Mouse (Mus musculus): ENCODE measurements at regions not wholly inside any gene's neighbourhood (a gene's known extent, or its start where the extent isn't known, plus 50 kb on each side); places are given as distances from the start of the nearest gene placed in this dataset.

DNA sequence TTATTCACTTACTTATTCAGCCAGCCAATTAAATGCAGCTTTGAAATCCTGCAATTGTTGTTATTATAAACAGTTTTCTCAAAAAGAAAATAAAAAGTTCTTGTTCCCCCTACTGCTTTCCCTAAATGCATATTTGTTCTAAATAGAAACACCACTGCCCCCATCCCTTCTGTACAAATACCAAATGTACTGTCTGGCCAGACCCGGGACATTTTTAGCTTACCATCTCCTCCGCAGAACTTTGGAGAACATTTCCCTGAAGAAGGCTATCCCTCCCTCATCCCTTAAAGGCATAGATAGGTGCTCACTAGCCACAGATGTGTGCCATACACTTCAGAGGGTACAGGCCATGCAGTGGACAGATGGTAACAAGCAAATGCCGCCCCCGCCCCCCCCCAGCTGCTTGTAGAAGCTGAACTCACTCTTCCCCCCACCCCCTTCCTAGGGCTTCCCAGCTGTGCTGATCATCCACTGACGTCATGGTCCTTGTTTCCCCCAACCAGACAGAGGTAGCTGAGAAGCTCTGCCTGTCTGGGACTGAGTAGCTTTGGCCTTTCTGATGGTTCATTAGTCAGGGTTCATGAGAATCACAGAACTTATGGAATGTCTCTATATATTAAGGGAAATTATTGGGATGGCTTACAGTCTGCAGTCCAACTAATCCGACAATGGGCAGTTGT lies 98.9 kb upstream of the Rbpj start:
- 84% methylated on average over 6 of the region's 6 CpGs for WGBS
- Histone ChIP-seq H3K4me3 (no peak overlapping the region), H3K27ac (no peak overlapping the region), H3K36me3 (no peaks in the 10 kb centered on the region), H3K27me3 (ENCODE audit: low read depth, poor library complexity, severe bottlenecking) (no peaks in the 10 kb centered on the region), H3K4me1 (peaks cover 16% of the 10 kb centered on the region), H3K9me3 (replicated peaks) (no peaks in the 10 kb centered on the region)
- DNase-seq (ENCODE audit: low spot score), result no peak

DNA sequence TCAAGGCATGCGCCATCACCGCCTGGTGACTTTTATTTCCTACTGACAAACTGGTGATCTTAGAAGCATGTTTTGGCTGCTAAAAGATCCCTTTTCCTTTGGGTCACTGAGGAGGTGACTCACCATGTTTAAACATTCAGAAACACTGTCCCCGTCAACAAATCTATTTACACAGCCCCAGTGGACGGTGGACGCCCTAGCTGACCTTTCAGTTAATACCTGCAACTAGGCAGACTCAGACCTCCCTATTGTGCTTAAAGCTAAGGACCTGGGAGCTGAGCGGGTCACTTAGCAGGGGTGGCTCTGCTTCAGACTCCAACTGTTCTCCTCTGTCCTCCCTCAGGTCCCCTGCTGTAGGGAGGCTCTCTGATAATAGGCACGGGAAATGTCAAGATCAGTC lies 95.7 kb upstream of the Rbpj start:
- Histone ChIP-seq H3K36me3 (no peaks in the 10 kb centered on the region), H3K27me3 (ENCODE audit: low read depth, poor library complexity, severe bottlenecking) (no peaks in the 10 kb centered on the region; the same call in 1 of the 2 replicates), H3K4me3 (no peak overlapping the region), H3K4me1 (peaks cover 21% of the 10 kb centered on the region), H3K27ac (no peak overlapping the region), H3K9me3 (replicated peaks) (no peaks in the 10 kb centered on the region)
- 90% methylated on average over 7 of the region's 7 CpGs for WGBS
- no peak for DNase-seq (ENCODE audit: low spot score)

DNA sequence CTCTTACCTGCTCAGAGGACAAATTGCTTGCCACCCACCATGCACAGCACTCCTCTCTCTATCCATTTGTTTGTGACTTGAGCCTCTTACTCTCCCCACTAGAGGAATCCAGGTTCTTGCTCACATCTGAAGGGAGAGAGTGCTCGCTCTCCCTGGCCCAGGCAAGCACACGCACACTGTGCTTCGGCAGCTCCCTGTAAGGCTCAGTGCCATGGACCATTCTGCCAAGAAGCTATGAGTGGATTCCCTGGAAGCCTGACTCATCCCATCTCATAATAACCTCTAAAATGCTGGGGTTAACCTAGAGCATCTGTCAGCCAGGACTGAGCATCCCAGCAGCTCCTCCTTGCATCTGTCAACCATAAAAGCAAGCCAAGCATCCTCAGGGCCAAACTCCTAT lies 94.3 kb upstream of the Rbpj start:
- Histone ChIP-seq H3K9me3 (replicated peaks) (no peaks in the 10 kb centered on the region), H3K36me3 (no peaks in the 10 kb centered on the region), H3K27me3 (ENCODE audit: low read depth, poor library complexity, severe bottlenecking) (no peaks in the 10 kb centered on the region; the same call in 1 of the 2 replicates), H3K4me1 (peaks cover 26% of the 10 kb centered on the region), H3K4me3 (no peak overlapping the region), H3K27ac (no peak overlapping the region)
- no peak for DNase-seq (ENCODE audit: low spot score)
- 93% methylated on average over 3 of the region's 3 CpGs for WGBS

DNA sequence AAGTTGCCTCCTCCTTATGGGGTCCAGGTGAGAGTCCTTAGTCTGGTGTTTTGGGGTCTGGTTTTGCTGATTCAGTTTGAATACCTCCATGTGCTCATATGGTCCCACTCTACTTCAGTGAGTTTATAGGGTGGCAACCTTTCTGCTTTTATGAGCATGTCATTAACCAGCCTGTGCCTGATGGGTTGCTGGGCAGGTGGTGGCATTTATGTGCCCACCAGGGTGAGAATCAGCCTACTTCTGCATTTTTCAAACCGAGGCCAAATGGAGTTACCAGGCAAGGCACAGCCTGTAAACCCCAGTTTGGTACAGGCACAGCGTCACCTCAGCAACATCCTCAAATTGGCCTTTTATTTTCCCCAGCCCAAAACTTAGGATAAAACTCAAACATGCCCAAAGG lies 92.6 kb upstream of the Rbpj start:
- H3K27ac ChIP-seq, result no peak overlapping the region
- no peak overlapping the region for H3K4me3 ChIP-seq
- DNase-seq (ENCODE audit: low spot score), result no peak

DNA sequence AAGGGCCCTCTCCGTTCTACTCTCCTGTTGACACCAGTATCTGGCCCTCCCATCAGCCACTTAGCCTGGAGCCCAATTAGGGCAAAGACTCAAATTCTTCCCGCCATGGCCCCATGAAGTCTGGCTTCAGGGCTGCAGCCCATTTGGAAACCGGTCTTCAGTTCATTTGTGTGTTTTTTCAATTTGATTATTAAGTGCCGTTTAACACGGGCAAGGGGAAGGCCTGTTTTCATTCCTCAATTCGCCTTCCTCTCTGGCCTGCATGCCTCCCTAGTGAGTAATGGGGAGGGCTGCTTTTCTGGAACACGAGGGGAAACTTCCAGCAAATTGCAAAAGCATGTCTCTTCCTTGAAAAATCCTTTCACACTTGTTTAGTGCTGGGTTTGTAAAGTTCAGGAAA lies 89.1 kb upstream of the Rbpj start:
- no peaks in the 10 kb centered on the region for H3K9me3 ChIP-seq (replicated peaks)
- DNase-seq (ENCODE audit: low spot score), result no peak
- peak overlapping the region; percentile 56; the same call in 1 of the 2 replicates for H3K27ac ChIP-seq
- 21% methylated on average over 7 of the region's 7 CpGs for WGBS
- H3K27me3 ChIP-seq (ENCODE audit: low read depth, poor library complexity, severe bottlenecking), result peaks cover 22% of the 10 kb centered on the region; the same call in 1 of the 2 replicates
- no peaks in the 10 kb centered on the region for H3K36me3 ChIP-seq
- no peak overlapping the region for H3K4me3 ChIP-seq
- peaks cover 59% of the 10 kb centered on the region for H3K4me1 ChIP-seq

More for the DNA sequence above, 92.6 kb upstream of the Rbpj start:
- Histone ChIP-seq H3K27me3 (ENCODE audit: low read depth, poor library complexity, severe bottlenecking) (peaks cover 3% of the 10 kb centered on the region; the same call in 1 of the 2 replicates), H3K4me1 (peaks cover 33% of the 10 kb centered on the region), H3K36me3 (no peaks in the 10 kb centered on the region), H3K9me3 (replicated peaks) (no peaks in the 10 kb centered on the region)
- 70% methylated on average over 2 of the region's 2 CpGs for WGBS

DNA sequence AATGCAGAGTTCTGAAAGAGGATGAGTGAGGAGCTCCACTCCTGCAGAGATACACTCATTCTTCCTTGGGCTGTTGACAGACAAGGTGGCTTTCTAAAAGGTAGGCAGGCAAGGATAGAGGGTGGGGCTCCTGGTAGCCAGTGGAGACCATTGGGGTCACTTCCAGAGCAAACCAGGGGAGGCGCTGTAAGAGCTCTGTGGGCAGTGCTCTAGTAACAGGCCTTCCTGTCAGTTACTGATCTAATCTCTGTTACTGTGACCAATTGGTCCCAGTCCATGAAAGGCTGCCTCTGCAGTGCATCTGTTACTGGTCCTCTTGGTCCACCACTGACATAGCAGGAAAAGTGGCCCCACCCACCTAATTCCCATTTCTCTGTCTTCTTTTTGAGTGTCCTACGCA lies 88.3 kb upstream of the Rbpj start:
- peaks cover 28% of the 10 kb centered on the region; the same call in 1 of the 2 replicates for H3K27me3 ChIP-seq (ENCODE audit: low read depth, poor library complexity, severe bottlenecking)
- no peaks in the 10 kb centered on the region for H3K36me3 ChIP-seq
- H3K27ac ChIP-seq, result peak overlapping the region; percentile 56; the same call in 1 of the 2 replicates
- 79% methylated on average over 2 of the region's 2 CpGs for WGBS
- H3K4me1 ChIP-seq, result peaks cover 59% of the 10 kb centered on the region
- H3K4me3 ChIP-seq, result no peak overlapping the region
- DNase-seq (ENCODE audit: low spot score), result no peak
- no peaks in the 10 kb centered on the region for H3K9me3 ChIP-seq (replicated peaks)

DNA sequence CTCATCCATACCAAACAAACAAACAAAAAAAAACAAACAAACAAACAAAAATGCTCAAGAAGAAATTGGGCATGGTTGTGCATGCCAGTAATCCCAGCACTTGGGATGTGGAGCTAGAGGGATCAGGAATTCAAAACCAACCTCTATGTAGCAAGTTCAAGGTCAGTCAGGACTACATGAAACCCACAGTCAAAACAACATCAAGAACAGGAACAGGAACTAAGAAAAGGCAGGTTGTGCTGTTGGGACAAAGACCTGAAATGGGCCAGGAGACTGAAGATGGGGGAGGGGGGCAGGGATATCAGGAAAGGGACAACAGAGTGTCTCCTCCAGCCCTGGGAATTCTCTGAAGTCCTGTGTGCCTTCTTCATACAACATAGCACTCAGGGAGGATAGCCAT lies 87.8 kb upstream of the Rbpj start:
- no peaks in the 10 kb centered on the region for H3K9me3 ChIP-seq (replicated peaks)
- peaks cover 59% of the 10 kb centered on the region for H3K4me1 ChIP-seq
- no peak overlapping the region for H3K4me3 ChIP-seq
- H3K27me3 ChIP-seq (ENCODE audit: low read depth, poor library complexity, severe bottlenecking), result peaks cover 28% of the 10 kb centered on the region; the same call in 1 of the 2 replicates
- no peak overlapping the region for H3K27ac ChIP-seq
- H3K36me3 ChIP-seq, result no peaks in the 10 kb centered on the region
- DNase-seq (ENCODE audit: low spot score), result no peak

DNA sequence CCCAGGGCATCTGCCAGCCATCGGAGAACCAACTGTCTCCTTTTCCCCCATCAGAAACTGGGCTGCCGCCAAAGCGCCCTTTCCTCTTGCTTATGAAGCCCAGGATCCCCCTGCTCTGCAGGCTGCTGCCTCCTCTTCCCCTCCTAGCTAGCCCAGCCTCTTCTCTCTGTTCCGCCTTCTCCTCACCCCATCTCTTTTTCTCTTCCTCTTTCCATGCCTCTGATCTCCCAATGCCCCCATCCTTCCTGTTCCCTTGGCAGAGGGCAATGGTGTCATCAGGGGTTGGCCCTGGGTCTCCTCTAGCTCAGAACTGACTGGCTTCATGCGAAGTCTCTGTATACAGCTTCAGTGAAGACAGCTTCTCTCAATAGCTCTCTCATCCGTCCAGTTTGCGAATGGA lies 87.4 kb upstream of the Rbpj start:
- WGBS, result 94% methylated on average over 7 of the region's 7 CpGs
- Histone ChIP-seq H3K4me1 (peaks cover 55% of the 10 kb centered on the region), H3K27me3 (ENCODE audit: low read depth, poor library complexity, severe bottlenecking) (peaks cover 28% of the 10 kb centered on the region; the same call in 1 of the 2 replicates), H3K9me3 (replicated peaks) (no peaks in the 10 kb centered on the region), H3K36me3 (no peaks in the 10 kb centered on the region), H3K27ac (no peak overlapping the region), H3K4me3 (no peak overlapping the region)
- no peak for DNase-seq (ENCODE audit: low spot score)

DNA sequence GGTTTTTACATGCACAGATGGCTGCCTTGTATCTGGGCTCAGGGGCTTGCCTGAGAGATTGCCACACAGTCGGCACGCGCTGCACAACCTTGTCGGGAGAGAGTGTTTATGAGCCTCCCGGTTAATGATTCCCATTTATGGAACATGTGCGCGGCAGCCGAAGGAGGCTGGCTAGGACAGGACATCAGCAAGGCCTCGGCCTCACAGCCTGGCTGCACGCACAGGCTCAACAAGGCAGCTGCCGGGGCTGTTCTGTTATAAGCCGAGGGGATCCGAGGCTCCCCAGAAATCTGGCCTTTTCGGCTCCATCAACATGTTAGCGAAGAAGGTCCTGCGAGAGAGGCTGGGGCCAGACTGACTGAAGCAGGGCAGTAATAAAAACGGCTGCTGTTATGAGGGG lies 86.3 kb upstream of the Rbpj start:
- peak; percentile 79 for DNase-seq (ENCODE audit: low spot score)
- Histone ChIP-seq H3K36me3 (no peaks in the 10 kb centered on the region), H3K4me1 (peaks cover 54% of the 10 kb centered on the region), H3K27me3 (ENCODE audit: low read depth, poor library complexity, severe bottlenecking) (peaks cover 28% of the 10 kb centered on the region; the same call in 1 of the 2 replicates), H3K4me3 (no peak overlapping the region), H3K9me3 (replicated peaks) (no peaks in the 10 kb centered on the region), H3K27ac (peak overlapping the region; percentile 71)
- WGBS, result 36% methylated on average over 17 of the region's 17 CpGs

DNA sequence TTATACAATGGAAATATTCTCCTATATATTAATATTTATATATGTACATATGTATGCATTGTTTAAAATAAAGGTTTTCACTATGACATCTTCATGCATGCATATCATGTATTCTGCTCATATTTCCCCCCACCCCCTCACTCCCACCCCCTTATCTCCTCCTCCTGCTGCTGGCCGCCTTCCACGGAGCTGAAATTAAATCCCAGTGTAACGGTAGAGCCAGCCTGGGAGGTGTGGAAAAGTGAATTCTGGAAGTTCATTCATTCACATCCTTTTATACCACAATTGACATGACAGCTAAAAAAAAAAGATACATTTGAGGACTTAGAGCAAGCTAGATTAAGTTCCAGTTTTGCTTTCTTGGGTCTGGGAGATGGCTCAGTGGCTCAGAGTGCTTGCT lies 85.7 kb upstream of the Rbpj start:
- Histone ChIP-seq H3K36me3 (no peaks in the 10 kb centered on the region), H3K9me3 (replicated peaks) (no peaks in the 10 kb centered on the region), H3K27me3 (ENCODE audit: low read depth, poor library complexity, severe bottlenecking) (peaks cover 28% of the 10 kb centered on the region; the same call in 1 of the 2 replicates), H3K4me3 (no peak overlapping the region), H3K4me1 (peaks cover 50% of the 10 kb centered on the region), H3K27ac (peak overlapping the region; percentile 71; the same call in 1 of the 2 replicates)
- 57% methylated on average over 3 of the region's 3 CpGs for WGBS
- no peak for DNase-seq (ENCODE audit: low spot score)

DNA sequence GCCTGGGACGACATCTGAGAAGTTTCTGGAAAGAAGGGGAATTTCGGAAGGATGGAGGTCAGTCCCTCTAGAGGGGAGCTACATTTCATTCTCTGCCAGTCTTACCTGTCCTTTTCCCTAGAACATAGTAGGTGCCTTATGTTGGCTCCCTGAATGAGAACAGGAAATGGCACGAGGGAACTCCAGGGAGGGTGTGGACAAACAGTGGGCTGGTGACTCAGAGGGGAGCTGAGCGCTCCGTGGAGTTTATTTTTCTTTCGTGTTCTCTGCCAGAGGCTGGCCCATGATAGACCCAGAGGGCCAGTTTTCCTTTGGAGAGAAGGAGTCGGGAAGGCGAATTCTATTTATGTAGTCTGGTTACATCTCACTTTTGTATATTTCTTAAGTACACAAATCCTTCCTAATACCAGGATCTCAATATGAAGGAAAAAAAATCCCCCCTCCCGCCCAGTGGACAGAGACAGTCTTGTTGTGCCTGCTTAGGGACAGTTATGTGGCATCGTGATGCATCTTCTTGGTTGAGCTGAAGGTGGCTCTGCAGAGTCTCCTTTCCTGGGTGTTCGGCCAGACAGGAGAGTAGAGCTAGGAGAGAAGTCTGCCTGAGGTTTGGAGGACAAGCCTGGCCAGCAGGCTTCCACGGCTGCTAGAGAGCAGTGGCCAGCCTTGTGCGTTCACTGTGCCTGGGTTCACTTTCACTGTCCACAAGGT lies 84.3 kb upstream of the Rbpj start:
- Histone ChIP-seq H3K4me1 (peaks cover 41% of the 10 kb centered on the region), H3K36me3 (no peaks in the 10 kb centered on the region), H3K27me3 (ENCODE audit: low read depth, poor library complexity, severe bottlenecking) (peaks cover 28% of the 10 kb centered on the region; the same call in 1 of the 2 replicates), H3K4me3 (no peak overlapping the region), H3K27ac (no peak overlapping the region), H3K9me3 (replicated peaks) (no peaks in the 10 kb centered on the region)
- DNase-seq (ENCODE audit: low spot score), result no peak
- WGBS, result 77% methylated on average over 13 of the region's 13 CpGs

DNA sequence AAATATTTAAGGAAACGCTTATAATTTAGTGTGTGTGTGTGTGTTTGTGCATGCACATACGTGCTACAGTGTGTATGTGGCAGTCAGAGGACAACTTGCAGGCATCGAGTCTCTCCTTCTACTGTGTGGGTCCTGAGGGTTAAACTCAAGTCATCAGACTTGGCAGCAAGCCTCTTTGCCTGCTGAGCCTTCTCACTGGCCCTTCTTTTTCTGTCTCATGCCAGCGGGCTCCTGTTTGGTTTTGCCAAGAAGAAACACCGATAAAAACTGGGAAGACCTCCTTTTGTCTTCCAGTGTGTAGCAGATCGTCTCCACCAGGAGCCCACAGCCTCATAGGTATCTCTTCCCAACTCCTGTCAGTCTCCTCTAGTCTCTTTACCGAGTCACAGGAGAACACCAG lies 81.9 kb upstream of the Rbpj start:
- Histone ChIP-seq H3K27ac (no peak overlapping the region), H3K27me3 (ENCODE audit: low read depth, poor library complexity, severe bottlenecking) (peaks cover 19% of the 10 kb centered on the region; the same call in 1 of the 2 replicates), H3K9me3 (replicated peaks) (no peaks in the 10 kb centered on the region), H3K4me3 (no peak overlapping the region), H3K36me3 (no peaks in the 10 kb centered on the region), H3K4me1 (peaks cover 20% of the 10 kb centered on the region)
- DNase-seq (ENCODE audit: low spot score), result no peak
- 91% methylated on average over 7 of the region's 7 CpGs for WGBS

DNA sequence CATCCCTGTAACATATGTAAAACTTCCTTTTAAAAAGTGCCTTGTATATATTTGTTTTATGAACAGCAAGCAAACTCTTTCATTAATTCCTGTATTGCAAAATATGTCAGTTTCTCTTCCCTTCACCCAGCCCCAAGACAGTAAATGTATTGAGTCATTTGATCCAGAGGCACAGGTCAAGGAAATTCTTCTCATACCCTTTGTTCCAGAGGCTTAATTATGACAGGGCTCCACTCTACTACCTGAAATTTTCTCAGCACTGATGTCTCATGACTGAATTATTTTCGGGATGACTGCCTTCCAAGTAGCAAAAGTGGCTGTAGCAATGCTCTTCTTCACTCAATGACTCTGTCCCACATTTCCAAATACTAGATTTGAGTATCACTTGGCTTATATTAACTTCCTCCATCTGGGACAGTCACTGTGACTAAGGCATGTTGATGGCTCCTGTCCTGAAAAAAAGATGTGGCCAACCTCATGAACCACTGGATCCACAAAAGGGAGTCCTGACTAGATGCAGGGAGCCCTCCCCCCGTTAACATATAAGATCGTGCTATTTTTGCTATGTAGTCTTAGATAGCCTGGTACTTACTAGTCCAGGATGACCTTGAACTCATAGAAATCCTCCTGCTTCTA lies 80.3 kb upstream of the Rbpj start:
- peaks cover 3% of the 10 kb centered on the region for H3K4me1 ChIP-seq
- DNase-seq (ENCODE audit: low spot score), result no peak
- H3K9me3 ChIP-seq (replicated peaks), result no peaks in the 10 kb centered on the region
- H3K27ac ChIP-seq, result no peak overlapping the region
- peaks cover 18% of the 10 kb centered on the region; the same call in 1 of the 2 replicates for H3K27me3 ChIP-seq (ENCODE audit: low read depth, poor library complexity, severe bottlenecking)
- no peaks in the 10 kb centered on the region for H3K36me3 ChIP-seq
- 89% methylated on average over 3 of the region's 3 CpGs for WGBS
- H3K4me3 ChIP-seq, result no peak overlapping the region

Data from limb, embryonic 10.5 days (tissue).